22 mouse cellular contexts compared by ENCODE assay signal in the genomic region with DNA sequence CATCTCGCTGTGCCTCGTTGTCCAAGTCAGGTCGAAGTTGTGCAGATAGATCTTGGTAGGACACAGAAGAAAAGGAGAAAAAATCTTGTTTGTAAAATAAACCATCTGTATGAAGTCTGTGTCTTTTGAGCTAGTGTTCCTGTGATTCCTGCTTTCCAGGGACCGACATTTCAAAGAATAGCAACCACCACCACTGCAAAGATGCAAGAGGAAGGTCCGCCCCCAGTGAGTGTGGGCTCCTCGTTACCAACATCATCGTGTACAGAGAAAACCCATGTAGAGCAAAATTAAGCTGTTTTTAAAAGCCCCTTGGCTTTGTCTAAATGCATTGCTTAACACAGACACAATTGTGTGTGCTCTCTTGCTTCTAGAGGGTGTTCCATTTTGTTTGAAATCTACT.
"Had no signal": no experiment of that assay in that cellular context is flagged by ENCODE, and none has a peak within 500 bp of the region (broad histone marks: within the 10 kb centered on the region; RNA-seq: fewer than 3 reads in every experiment).

No protein-coding gene starts in this region.

- DNase-seq: lung, adult 18-20 months; lung, embryonic 14.5 days; lung, postnatal 10 days; lung, postnatal 4 days; midbrain, embryonic 14.5 days; retina, postnatal 1 day; right cerebral cortex, adult 18-20 months; right cerebral cortex, postnatal 25 days; right cerebral cortex, postnatal 4 days; spleen, adult 18-20 months; thymus, adult 18-20 months; thymus, postnatal 14 days; thymus, postnatal 36 days had no signal

- H3K4me3 ChIP-seq: liver, embryonic 15.5 days; midbrain, embryonic 10.5 days; midbrain, embryonic 12.5 days; myocyte; neural tube, embryonic 13.5 days; neural tube, embryonic 15.5 days; stomach, embryonic 15.5 days had no signal

- ATAC-seq: midbrain, embryonic 16.5 days had no signal

- H3K27ac ChIP-seq: liver, embryonic 15.5 days; midbrain, embryonic 10.5 days; midbrain, embryonic 12.5 days; neural tube, embryonic 13.5 days; neural tube, embryonic 15.5 days; stomach, embryonic 15.5 days; stomach, postnatal 0 days had no signal
